Comparison of ENCODE assay signal across 20 mouse cellular contexts in genomic region chr13:78383761-78384160, GRCm38 (mm10).
A peak's percentile ranks its signal among the peaks of the same experiment; 100 is the strongest.
DNase-seq lines count a peak whose midpoint lies in the region; ATAC-seq lines count a peak whose summit lies in the region.
"Had no signal": no experiment of that assay in that cellular context is flagged by ENCODE, and none has a peak within 500 bp of the region (broad histone marks: within the 10 kb centered on the region; RNA-seq: fewer than 3 reads in every experiment).

No protein-coding gene starts in this region.

- H3K9ac ChIP-seq in forebrain, embryonic 11.5 days (ENCODE audit: low read length): no peak overlapping the region
- H3K9ac ChIP-seq: heart, embryonic 13.5 days; hindbrain, embryonic 13.5 days had no signal

- H3K4me3 ChIP-seq in forebrain, embryonic 11.5 days (ENCODE audit: low read depth, low read length): no peak overlapping the region
- H3K4me3 ChIP-seq: embryonic facial prominence, embryonic 10.5 days; gastrocnemius, adult 2 months; heart, embryonic 13.5 days; hindbrain, embryonic 13.5 days had no signal

- no peaks in the 10 kb centered on the region for H3K36me3 ChIP-seq in forebrain, embryonic 11.5 days (ENCODE audit: control insufficient read depth, insufficient read depth, low read length)
- H3K36me3 ChIP-seq: embryonic facial prominence, embryonic 10.5 days; G1E; heart, embryonic 13.5 days; hindbrain, embryonic 13.5 days had no signal

- no peak overlapping the region for H3K27ac ChIP-seq in forebrain, embryonic 11.5 days (ENCODE audit: low read depth, low read length)
- H3K27ac ChIP-seq: embryonic facial prominence, embryonic 10.5 days; gastrocnemius, adult 2 months; heart, embryonic 13.5 days; hindbrain, embryonic 13.5 days; hindbrain, postnatal 0 days had no signal

- 65% methylated on average over 2 of the region's 2 CpGs for WGBS in forebrain, embryonic 11.5 days

- ATAC-seq in cerebellum, adult (ENCODE audit: insufficient number of reproducible peaks, low FRiP score, low TSS enrichment): peak; percentile 92
- ATAC-seq in forebrain, embryonic 11.5 days (replicated peaks; ENCODE audit: low FRiP score): no peak
- ATAC-seq: CD4-positive, CD25-positive, alpha-beta regulatory T cell, adult 4 months; forebrain, embryonic 14.5 days; hindbrain, postnatal 0 days had no signal

- H3K27me3 ChIP-seq in forebrain, embryonic 11.5 days (ENCODE audit: control insufficient read depth, insufficient read depth, low read length): no peaks in the 10 kb centered on the region
- H3K27me3 ChIP-seq: heart, embryonic 13.5 days; hindbrain, embryonic 13.5 days had no signal

- H3K4me2 ChIP-seq in forebrain, embryonic 11.5 days (ENCODE audit: low read depth, low read length, severe bottlenecking): no peak overlapping the region
- H3K4me2 ChIP-seq: heart, embryonic 13.5 days; hindbrain, embryonic 13.5 days had no signal

- H3K4me1 ChIP-seq in forebrain, embryonic 11.5 days (replicated peaks; ENCODE audit: control insufficient read depth, insufficient read depth, low read length): no peaks in the 10 kb centered on the region
- H3K4me1 ChIP-seq: embryonic facial prominence, embryonic 10.5 days; heart, embryonic 13.5 days; hindbrain, embryonic 13.5 days had no signal

- DNase-seq in cerebellum, postnatal 4 days (ENCODE audit: low spot score in 2 of 2): no peak
- DNase-seq in cerebellum, adult 9-10 months: peak; percentile 77
- DNase-seq in cerebellum, postnatal 25 days: peak; percentile 24 to 52
- DNase-seq in ovary, postnatal 10 days (ENCODE audit: low spot score): no peak
- no peak for DNase-seq in lung, adult 18-20 months
- DNase-seq in forebrain, embryonic 11.5 days (ENCODE audit: low spot score): no peak
- DNase-seq: adrenal gland, postnatal 10 days; B cell, adult 2 months; gastrocnemius, adult 2 months; gastrocnemius, postnatal 25 days; heart, postnatal 4 days; kidney, adult 11 months had no signal

- H3K9me3 ChIP-seq in forebrain, embryonic 11.5 days (ENCODE audit: control insufficient read depth, low read length): no peaks in the 10 kb centered on the region
- H3K9me3 ChIP-seq: embryonic facial prominence, embryonic 10.5 days; G1E; heart, embryonic 13.5 days; hindbrain, embryonic 13.5 days had no signal

Comparison
In these comparisons a context has a peak if more than half of its experiments do, and no peak if none do; other contexts are left out.
1. DNase-seq: peak in cerebellum, adult 9-10 months (single experiment) and cerebellum, postnatal 25 days (2 of 2); none in cerebellum, postnatal 4 days (0 of 2), ovary, postnatal 10 days (single experiment), lung, adult 18-20 months (0 of 2) and forebrain, embryonic 11.5 days (single experiment).